Mouse (Mus musculus) central nervous system, embryonic 11.5 days (tissue): Measurements from ENCODE around the gene Olfr747. TPM values are rescaled to one million over a fixed set of nuclear protein-coding genes. Genes with fewer than 3 reads are reported as not detected.

ENCODE experiments used
- polyA plus RNA-seq: library from polyadenylated mRNA; depleted of rRNA; stranded (reverse); fragments of >200 nt; gene quantifications from 2 replicates; pipeline ENCODE4 v1.2.3, GENCODE M21; 2012; rRNA removed

Olfr747 gene
- polyA plus RNA-seq = not detected in 2 replicates

DNA sequence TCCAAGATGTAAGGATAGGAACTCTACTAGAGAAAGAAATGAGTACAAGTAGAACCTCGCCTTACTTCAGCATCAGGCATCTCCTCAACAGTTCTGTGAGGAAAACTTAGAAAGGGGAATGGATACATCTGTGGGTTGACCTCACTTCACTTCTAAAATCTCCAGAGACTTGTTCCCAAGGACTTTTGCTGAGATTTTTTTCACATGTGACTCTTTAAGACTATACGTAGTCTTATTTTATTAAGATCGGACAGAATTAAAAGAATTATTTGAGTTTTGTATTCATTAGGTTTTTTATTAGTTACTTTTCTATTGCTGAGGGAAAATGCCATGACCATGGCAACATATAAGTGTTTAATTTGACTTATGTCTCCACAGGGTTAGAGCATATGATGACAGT, at the start of gene Olfr747:
TSS of gene Olfr747 (minus strand) at position 101 of the 400 bp plus-strand sequence.

DNA sequence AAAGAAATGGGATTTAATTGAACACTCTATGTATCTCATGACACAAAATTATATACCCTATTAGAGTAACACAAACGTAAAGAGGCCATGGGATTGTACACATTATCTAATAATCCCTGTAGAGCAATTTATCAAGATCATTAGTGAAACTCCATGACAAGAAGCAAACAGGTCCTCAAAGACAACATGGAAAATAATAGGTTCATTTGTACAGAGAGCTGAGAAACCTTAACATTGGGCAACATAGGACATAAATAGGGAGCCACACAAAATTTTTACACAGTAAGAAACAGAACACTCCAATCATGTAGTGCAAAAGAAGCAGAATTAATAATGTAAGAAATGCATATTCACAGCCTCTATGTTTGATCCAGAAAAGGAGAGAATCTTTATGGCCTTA, 14.1 kb upstream of the Olfr747 start, which contains the start of gene Olfr748:
TSS of gene Olfr748 (plus strand) at position 301 of the 400 bp plus-strand sequence.

DNA sequence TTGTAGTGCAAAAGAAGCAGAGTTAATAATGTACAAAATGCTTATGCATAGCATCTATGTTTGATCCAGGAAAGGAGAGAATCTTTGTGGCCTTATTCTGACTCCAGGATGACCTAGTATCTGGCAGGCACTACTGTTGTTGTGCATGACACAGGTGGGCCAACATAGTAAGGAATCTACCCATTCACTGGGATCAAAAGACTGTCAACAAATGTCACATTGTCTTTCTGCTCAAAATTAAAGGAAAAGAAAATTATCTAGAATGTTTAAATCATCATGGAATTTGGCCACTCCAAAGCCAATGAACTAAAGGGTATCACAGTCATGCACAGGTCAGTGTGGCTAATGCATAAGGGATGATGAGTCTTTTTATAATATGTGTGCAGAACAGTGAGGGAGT, 46.2 kb downstream of the Olfr747 start, which contains the start of gene Olfr746:
TSS of gene Olfr746 (plus strand) at position 301 of the 400 bp plus-strand sequence.

DNA sequence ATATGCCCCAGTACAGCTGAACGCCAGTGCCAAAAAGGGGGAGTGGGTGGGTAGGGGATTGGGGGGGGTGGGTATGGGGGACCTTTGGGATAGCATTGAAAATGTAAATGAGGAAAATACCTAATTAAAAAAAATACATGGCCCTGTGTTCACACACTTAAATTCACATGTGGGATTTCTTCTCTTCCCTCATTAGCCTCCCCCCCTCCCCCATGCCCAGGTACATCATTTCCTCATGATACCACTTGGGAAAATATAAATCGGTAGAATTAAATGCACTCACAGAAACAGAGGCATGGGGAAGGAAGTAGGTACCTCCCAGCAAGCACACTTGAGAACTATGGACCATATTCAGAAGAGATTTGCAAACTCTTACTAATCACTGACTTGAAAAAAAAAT, 53.9 kb downstream of the Olfr747 start, which contains the start of gene Olfr745:
TSS of gene Olfr745 (plus strand) at position 301 of the 400 bp plus-strand sequence.

Other genes starting within 250 kb of the Olfr747 start
- gene Olfr740, start 247.7 kb downstream of the Olfr747 start, polyA plus RNA-seq = not detected in 2 replicates
- not detected in 2 replicates for gene Olfr741, start 220.5 kb downstream of the Olfr747 start, polyA plus RNA-seq
- gene Olfr742, start 189.6 kb downstream of the Olfr747 start, polyA plus RNA-seq = not detected in 2 replicates
- not detected in 2 replicates for gene Olfr743, start 171.4 kb downstream of the Olfr747 start, polyA plus RNA-seq
- not detected in 2 replicates for gene Olfr744, start 78.3 kb downstream of the Olfr747 start, polyA plus RNA-seq
- gene Olfr745, start 53.8 kb downstream of the Olfr747 start, polyA plus RNA-seq = not detected in 2 replicates
- gene Olfr746, start 46.1 kb downstream of the Olfr747 start, polyA plus RNA-seq = not detected in 2 replicates
- not detected in 2 replicates for gene Olfr748, start 14.2 kb upstream of the Olfr747 start, polyA plus RNA-seq
- gene Olfr749, start 51.9 kb upstream of the Olfr747 start, polyA plus RNA-seq = not detected in 2 replicates
- 98.5 and 117 TPM in 2 replicates for gene Ttc5, start 92.3 kb upstream of the Olfr747 start, polyA plus RNA-seq
- gene Ccnb1ip1, start 114.5 kb upstream of the Olfr747 start, polyA plus RNA-seq = 0.17 TPM in 1 of 2 replicates, not detected in the other
- 93.7 and 103 TPM in 2 replicates for gene Parp2, start 114.6 kb upstream of the Olfr747 start, polyA plus RNA-seq
- gene Tep1, start 177.4 kb upstream of the Olfr747 start, polyA plus RNA-seq = 8.0 and 11.4 TPM in 2 replicates
- 0.26 and 0.34 TPM in 2 replicates for gene Klhl33, start 204.3 kb upstream of the Olfr747 start, polyA plus RNA-seq
- 116 and 147 TPM in 2 replicates for gene Osgep, start 231.7 kb upstream of the Olfr747 start, polyA plus RNA-seq
- gene Apex1, start 231.8 kb upstream of the Olfr747 start, polyA plus RNA-seq = 251 and 280 TPM in 2 replicates
- 82.2 and 83.3 TPM in 2 replicates for gene Pip4p1, start 237.7 kb upstream of the Olfr747 start, polyA plus RNA-seq
- 56.1 and 57.4 TPM in 2 replicates for gene Pnp, start 237.9 kb upstream of the Olfr747 start, polyA plus RNA-seq